Mouse (Mus musculus) spleen, postnatal 0 days (tissue): ENCODE data around the gene Aasdhppt. TPM values are rescaled to one million over a fixed set of nuclear protein-coding genes. Genes with fewer than 3 reads are reported as not detected.

Experiments
- polyA plus RNA-seq: library from polyadenylated mRNA; unstranded; fragments of >200 nt; fragmentation: Nextera tagmentation; extraction: Ambion mirVana; gene quantifications from 2 replicates; pipeline ENCODE4 v1.2.1, GENCODE M21; 2015

Aasdhppt gene
- 19.7 and 22.2 TPM in 2 replicates for polyA plus RNA-seq

DNA sequence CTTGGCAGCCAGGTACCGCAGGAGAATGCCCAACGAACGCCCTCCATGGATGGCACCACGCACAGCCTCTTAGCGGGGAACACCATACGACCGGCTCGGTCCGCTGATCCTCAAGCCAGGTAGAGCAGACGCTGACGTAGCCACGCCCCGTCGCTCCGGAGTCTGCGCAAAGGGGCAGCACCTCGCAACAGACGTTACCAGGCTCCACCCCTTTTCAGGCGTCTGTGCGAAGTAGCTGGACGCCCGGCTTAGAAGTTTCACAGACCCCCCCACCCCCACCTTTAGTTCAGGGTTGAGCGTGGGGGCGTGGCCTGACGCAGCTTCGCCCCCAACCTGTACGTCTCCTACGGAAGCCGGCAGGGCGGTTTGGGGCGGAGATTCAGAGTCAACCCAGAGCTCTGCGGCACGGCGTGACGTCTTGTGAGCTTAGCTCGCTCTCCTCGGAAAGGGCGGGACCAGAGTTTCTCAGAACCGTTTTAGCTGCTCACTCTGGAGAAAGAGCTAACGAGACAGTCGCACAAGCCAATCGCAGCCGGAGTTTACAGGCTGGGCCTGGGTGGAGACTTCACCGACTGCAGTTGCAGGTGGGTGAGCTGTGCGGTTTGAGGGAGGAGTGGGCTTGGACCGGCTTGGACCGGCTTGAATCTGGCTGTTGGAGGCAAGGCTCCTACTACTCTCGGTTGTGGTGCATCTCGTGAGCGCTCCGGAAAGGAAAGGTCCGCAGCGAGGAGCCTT, at the start of gene Aasdhppt, which contains the start of gene Kbtbd3:
TSS of gene Aasdhppt (minus strand) at position 121 of the 735 bp plus-strand sequence.
TSS of gene Kbtbd3 (plus strand) at position 483 of the 735 bp plus-strand sequence.

Other genes with a start within 250 kb of the Aasdhppt start
- 4.6 and 4.9 TPM in 2 replicates for gene Kbtbd3, start 362 bp upstream of the Aasdhppt start, polyA plus RNA-seq
- gene Msantd4, start 67.1 kb upstream of the Aasdhppt start, polyA plus RNA-seq, result 9.9 and 11.1 TPM in 2 replicates